Mouse (Mus musculus) neutrophil, adult 59 days (primary cell): ENCODE results near the gene Ccnb1. TPM values are rescaled to one million over a fixed set of nuclear protein-coding genes. Genes with fewer than 3 reads are reported as not detected.

ENCODE experiments used
- total RNA-seq, 2 experiments: library from RNA; stranded (reverse); gene quantifications; 1 replicate in 1 of 2; 2 replicates in 1 of 2; pipeline ENCODE4 v1.2.4; 2023

The Ccnb1 gene
- total RNA-seq, result 10 to 100 TPM; 53.0 to 63.0 TPM

DNA sequence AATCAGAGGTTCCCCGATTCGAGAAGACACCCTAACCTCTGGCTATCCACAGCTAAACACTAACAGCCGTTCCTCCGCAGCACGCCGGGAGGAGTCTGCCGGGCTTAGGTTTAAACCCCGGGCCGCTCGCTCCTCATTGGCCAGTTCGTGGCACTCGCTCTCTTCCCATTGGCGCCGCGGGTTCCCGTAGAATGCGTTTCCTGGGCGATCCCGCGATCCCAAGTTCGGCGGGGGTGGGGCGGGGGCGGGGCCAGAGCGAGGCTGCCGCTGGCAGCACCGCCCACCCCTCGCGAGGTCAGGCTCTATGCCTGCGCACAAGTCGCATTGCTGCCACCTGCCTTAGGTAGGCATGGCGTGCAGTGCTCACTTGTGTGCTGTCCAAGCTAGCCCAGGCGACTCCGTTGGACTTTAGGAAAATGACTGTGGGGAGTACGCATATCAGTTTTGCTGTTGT is at the start of gene Ccnb1:
Gene Ccnb1 (minus strand): TSS at position 157 of the 454 bp plus-strand sequence.

GRCm38 (mm10) chr13:100832741-100833639 is 46.6 kb upstream of the Ccnb1 start, which contains the start of gene Slc30a5:
Gene Slc30a5 (minus strand): TSS chr13:100833427.

GRCm38 (mm10) chr13:100775252-100776055 is 10.9 kb downstream of the Ccnb1 start, which contains the start of gene Cenph:
Gene Cenph (minus strand): TSS chr13:100775899.

GRCm38 (mm10) chr13:100744036-100744744 is 42.2 kb downstream of the Ccnb1 start, which contains the start of gene Mrps36:
Gene Mrps36 (minus strand): TSS chr13:100744659.

DNA sequence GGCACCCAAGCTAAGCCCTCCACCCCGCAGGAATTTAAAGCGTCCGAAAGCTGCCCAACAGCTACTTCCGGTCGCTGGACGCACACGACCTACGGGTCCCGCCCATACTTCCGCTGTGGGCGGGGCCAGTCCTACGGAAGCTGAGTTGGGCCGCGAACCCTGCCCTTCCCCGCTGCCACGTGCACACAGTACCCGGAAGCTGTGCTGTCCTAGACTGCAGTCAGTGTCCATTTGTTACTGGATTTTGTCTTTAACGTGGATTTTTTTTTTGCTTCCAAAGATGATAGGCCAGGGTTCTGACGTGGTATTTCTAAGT is 55.6 kb downstream of the Ccnb1 start, which contains the start of gene Cdk7:
Gene Cdk7 (minus strand): TSS at position 79 of the 316 bp plus-strand sequence.

Other genes starting within 250 kb of the Ccnb1 start
- gene Ocln, start 233.9 kb downstream of the Ccnb1 start, total RNA-seq, result not detected
- under 1 TPM; 0.35 to 0.36 TPM for gene Marveld2, start 169.6 kb downstream of the Ccnb1 start, total RNA-seq
- 10 to 100 TPM; 74.1 to 74.8 TPM for gene Ak6, start 135.6 kb downstream of the Ccnb1 start, total RNA-seq
- 10 to 100 TPM; 20.1 to 21.0 TPM for gene Rad17, start 135.5 kb downstream of the Ccnb1 start, total RNA-seq
- gene Taf9, start 135.0 kb downstream of the Ccnb1 start, total RNA-seq, result 10 to 100 TPM in 1 of 2 experiments, 1 to 10 TPM in 1; 8.6 to 14.0 TPM
- gene Ccdc125, start 116.9 kb downstream of the Ccnb1 start, total RNA-seq, result 10 to 100 TPM; 47.9 to 51.0 TPM
- 10 to 100 TPM; 16.7 to 18.0 TPM for gene Cdk7, start 55.6 kb downstream of the Ccnb1 start, total RNA-seq
- gene Mrps36, start 41.9 kb downstream of the Ccnb1 start, total RNA-seq, result 10 to 100 TPM; 16.9 to 21.7 TPM
- gene Cenph, start 10.7 kb downstream of the Ccnb1 start, total RNA-seq, result 10 to 100 TPM in 1 of 2 experiments, 1 to 10 TPM in 1; 9.7 to 11.0 TPM
- gene Slc30a5, start 46.9 kb upstream of the Ccnb1 start, total RNA-seq, result 10 to 100 TPM; 25.3 to 31.4 TPM